In genomic region chr17:69516344-69516907, GRCm38 (mm10) we compare ENCODE assay signal across 16 mouse cellular contexts.
"Had no signal": no experiment of that assay in that cellular context is flagged by ENCODE, and none has a peak within 500 bp of the region (broad histone marks: within the 10 kb centered on the region; RNA-seq: fewer than 3 reads in every experiment).

No protein-coding gene starts in this region.

- H3K9me3 ChIP-seq: midbrain, embryonic 13.5 days; midbrain, embryonic 15.5 days; neural tube, embryonic 12.5 days; stomach, embryonic 15.5 days had no signal

- H3K4me1 ChIP-seq: megakaryocyte, embryonic 14.5 days; midbrain, embryonic 13.5 days; midbrain, embryonic 15.5 days; neural tube, embryonic 12.5 days; stomach, embryonic 15.5 days had no signal

- DNase-seq: liver, postnatal 0 days; lung, adult 2 months; lung, postnatal 10 days; lung, postnatal 36 days; right cerebral cortex, postnatal 14 days; thymus, adult 2 months; thymus, postnatal 25 days; thymus, postnatal 4 days had no signal

- H3K27ac ChIP-seq: macrophage; midbrain, embryonic 13.5 days; midbrain, embryonic 15.5 days; neural tube, embryonic 12.5 days; stomach, embryonic 15.5 days; stomach, postnatal 0 days had no signal

- H3K27me3 ChIP-seq: megakaryocyte, embryonic 14.5 days; midbrain, embryonic 13.5 days; midbrain, embryonic 15.5 days; neural tube, embryonic 12.5 days; stomach, embryonic 15.5 days had no signal

- H3K36me3 ChIP-seq: midbrain, embryonic 13.5 days; midbrain, embryonic 15.5 days; neural tube, embryonic 12.5 days; stomach, embryonic 15.5 days had no signal

- H3K9ac ChIP-seq: liver, postnatal 0 days; midbrain, embryonic 13.5 days; midbrain, embryonic 15.5 days; neural tube, embryonic 12.5 days; stomach, embryonic 15.5 days had no signal

- H3K4me3 ChIP-seq: megakaryocyte, embryonic 14.5 days; midbrain, embryonic 13.5 days; midbrain, embryonic 15.5 days; neural tube, embryonic 12.5 days; stomach, embryonic 15.5 days had no signal

- ATAC-seq: liver, postnatal 0 days; midbrain, embryonic 13.5 days; midbrain, embryonic 15.5 days had no signal

- H3K4me2 ChIP-seq: midbrain, embryonic 11.5 days; midbrain, embryonic 13.5 days; midbrain, embryonic 15.5 days; neural tube, embryonic 12.5 days; stomach, embryonic 15.5 days had no signal
